Mouse (Mus musculus) MEL (cell line): ENCODE measurements at regions not wholly inside any gene's neighbourhood (a gene's known extent, or its start where the extent isn't known, plus 50 kb on each side); places are given as distances from the start of the nearest gene placed in this dataset.

ENCODE experiments used
- DNase-seq: peaks from one replicate; pipeline ENCODE4 v3.0.0; 2011; ENCODE audit warnings: low read depth, low spot score
- H3K27ac ChIP-seq: 2 replicates; pipeline ENCODE4 v1.5.1; 2012; ENCODE audit warnings: low read depth, mild to moderate bottlenecking, control low read depth, low read length, moderate library complexity; ENCODE audit not compliant: control insufficient read depth
- H3K27me3 ChIP-seq, 2 experiments: fragments of 150-350 bp in 1 of 2; sonication (generic) in 1 of 2; 2 replicates each; pipeline ENCODE4 v1.6.1; 2012; ENCODE audit warnings: low read length in 2 of 2, mild to moderate bottlenecking in 2 of 2, improper control_type of control experiment in 1 of 2, moderate library complexity in 1 of 2; ENCODE audit not compliant: insufficient read depth in 2 of 2, control insufficient read depth in 1 of 2
- H3K36me3 ChIP-seq, 2 experiments: 2 replicates each; pipeline ENCODE4 v1.6.1; 2012 to 2014; ENCODE audit warnings: low read length in 2 of 2, improper control_type of control experiment in 1 of 2, inconsistent platforms in 1 of 2, mild to moderate bottlenecking in 1 of 2; ENCODE audit not compliant: insufficient read depth in 2 of 2, control insufficient read depth in 1 of 2
- H3K4me1 ChIP-seq, 2 experiments: fragments of 150-350 bp in 1 of 2; sonication (generic) in 1 of 2; 2 replicates each; pipeline ENCODE4 v1.6.1; 2012; ENCODE audit warnings: low read length in 2 of 2, improper control_type of control experiment in 1 of 2, mild to moderate bottlenecking in 1 of 2; ENCODE audit not compliant: insufficient read depth in 2 of 2, control insufficient read depth in 1 of 2
- H3K4me3 ChIP-seq, 2 experiments: fragments of 150-350 bp in 1 of 2; sonication (generic) in 1 of 2; 2 replicates each; pipeline ENCODE4 v1.5.1; 2012; ENCODE audit warnings: low read depth in 2 of 2, low read length in 2 of 2, mild to moderate bottlenecking in 2 of 2, moderate library complexity in 2 of 2, control low read depth in 1 of 2, improper control_type of control experiment in 1 of 2; ENCODE audit not compliant: control insufficient read depth in 1 of 2, insufficient read depth in 1 of 2
- H3K79me2 ChIP-seq: 2 replicates; pipeline ENCODE4 v1.6.1; 2012; ENCODE audit warnings: mild to moderate bottlenecking, low read length, moderate library complexity; ENCODE audit not compliant: control insufficient read depth, poor library complexity, insufficient read depth
- H3K9ac ChIP-seq: 2 replicates; pipeline ENCODE4 v1.6.1; 2012; ENCODE audit warnings: low read depth, mild to moderate bottlenecking, control low read depth, low read length, moderate library complexity; ENCODE audit not compliant: control insufficient read depth, poor library complexity, severe bottlenecking
- H3K9me3 ChIP-seq: fragments of 150-350 bp; sonication (generic); replicated peaks from 2 replicates; pipeline ENCODE4 v1.6.1; 2012; ENCODE audit warnings: mild to moderate bottlenecking, low read length, improper control_type of control experiment, moderate library complexity; ENCODE audit not compliant: insufficient read depth
- CHD1 ChIP-seq: IDR thresholded peaks from 2 replicates; pipeline ENCODE4 v1.6.1; 2012; ENCODE audit warnings: low read depth, mild to moderate bottlenecking, inconsistent platforms, low read length, improper control_type of control experiment
- CHD2 ChIP-seq: IDR thresholded peaks from 2 replicates; pipeline ENCODE4 v1.6.1; 2011; ENCODE audit warnings: low read length, improper control_type of control experiment
- E2F4 ChIP-seq: IDR thresholded peaks from 2 replicates; pipeline ENCODE4 v1.6.1; 2011; ENCODE audit warnings: low read depth, low read length, improper control_type of control experiment, borderline replicate concordance
- EP300 ChIP-seq, 2 experiments: IDR thresholded peaks; 2 replicates each; pipeline ENCODE4 v1.6.1; 2011; ENCODE audit warnings: improper control_type of control experiment in 2 of 2, low read length in 2 of 2, low read depth in 1 of 2, mild to moderate bottlenecking in 1 of 2
- ETS1 ChIP-seq: IDR thresholded peaks from 2 replicates; pipeline ENCODE4 v1.6.1; 2012; ENCODE audit warnings: low read depth, mild to moderate bottlenecking, inconsistent platforms, low read length, improper control_type of control experiment, moderate library complexity
- GABPA ChIP-seq: IDR thresholded peaks from 2 replicates; pipeline ENCODE4 v1.6.1; 2012; ENCODE audit warnings: low read depth, mild to moderate bottlenecking, inconsistent platforms, low read length, improper control_type of control experiment, moderate library complexity
- GATA1 ChIP-seq: IDR thresholded peaks from 2 replicates; pipeline ENCODE4 v1.6.1; 2011; ENCODE audit warnings: low read depth, low read length, improper control_type of control experiment
- HCFC1 ChIP-seq: IDR thresholded peaks from 2 replicates; pipeline ENCODE4 v1.6.1; 2012; ENCODE audit warnings: low read depth, mild to moderate bottlenecking, inconsistent platforms, low read length, improper control_type of control experiment, moderate library complexity
- JUND ChIP-seq: IDR thresholded peaks from 2 replicates; pipeline ENCODE4 v1.6.1; 2011; ENCODE audit warnings: low read depth, mild to moderate bottlenecking, improper control_type of control experiment, low read length
- MAFK ChIP-seq: IDR thresholded peaks from 2 replicates; pipeline ENCODE4 v1.6.1; 2011; ENCODE audit warnings: low read depth, mild to moderate bottlenecking, low read length, improper control_type of control experiment, borderline replicate concordance
- MAX ChIP-seq: IDR thresholded peaks from 2 replicates; pipeline ENCODE4 v1.6.1; 2011; ENCODE audit warnings: low read length, improper control_type of control experiment
- MAZ ChIP-seq: IDR thresholded peaks from 2 replicates; pipeline ENCODE4 v1.6.1; 2012; ENCODE audit warnings: low read depth, mild to moderate bottlenecking, inconsistent platforms, low read length, improper control_type of control experiment
- MYB ChIP-seq: IDR thresholded peaks from 2 replicates; pipeline ENCODE4 v1.6.1; 2011; ENCODE audit warnings: mild to moderate bottlenecking, low read depth, low read length, improper control_type of control experiment
- MYC ChIP-seq: IDR thresholded peaks from 2 replicates; pipeline ENCODE4 v1.6.1; 2011; ENCODE audit warnings: low read depth, mild to moderate bottlenecking, low read length, improper control_type of control experiment, moderate library complexity
- NELFE ChIP-seq: IDR thresholded peaks from 2 replicates; pipeline ENCODE4 v1.6.1; 2011; ENCODE audit warnings: low read depth, low read length, improper control_type of control experiment
- NRF1 ChIP-seq: IDR thresholded peaks from 2 replicates; pipeline ENCODE4 v1.6.1; 2014; ENCODE audit warnings: low read depth, mild to moderate bottlenecking, inconsistent platforms, low read length, improper control_type of control experiment, moderate library complexity; ENCODE audit not compliant: poor library complexity, insufficient read depth, severe bottlenecking
- POLR2AphosphoS2 ChIP-seq: IDR thresholded peaks from 2 replicates; pipeline ENCODE4 v1.6.1; 2011; ENCODE audit warnings: low read length, improper control_type of control experiment
- RAD21 ChIP-seq: IDR thresholded peaks from 2 replicates; pipeline ENCODE4 v1.6.1; 2011; ENCODE audit warnings: mild to moderate bottlenecking, low read depth, low read length, improper control_type of control experiment
- SMC3 ChIP-seq: IDR thresholded peaks from 2 replicates; pipeline ENCODE4 v1.6.1; 2011; ENCODE audit warnings: low read depth, low read length, improper control_type of control experiment
- TAL1 ChIP-seq: IDR thresholded peaks from 2 replicates; pipeline ENCODE4 v1.6.1; 2012; ENCODE audit warnings: mild to moderate bottlenecking, inconsistent platforms, low read length, moderate library complexity, mixed read lengths
- TBP ChIP-seq: IDR thresholded peaks from 2 replicates; pipeline ENCODE4 v1.8.0; 2011; ENCODE audit warnings: low read depth, low read length, improper control_type of control experiment
- UBTF ChIP-seq: IDR thresholded peaks from 2 replicates; pipeline ENCODE4 v1.6.1; 2012; ENCODE audit warnings: low read depth, mild to moderate bottlenecking, inconsistent platforms, low read length, improper control_type of control experiment, moderate library complexity, borderline replicate concordance; ENCODE audit not compliant: insufficient read depth
- USF2 ChIP-seq, 2 experiments: IDR thresholded peaks; 2 replicates each; pipeline ENCODE4 v1.6.1; 2011 to 2012; ENCODE audit warnings: improper control_type of control experiment in 2 of 2, low read length in 2 of 2, borderline replicate concordance in 1 of 2, inconsistent platforms in 1 of 2, low read depth in 1 of 2, mild to moderate bottlenecking in 1 of 2; ENCODE audit not compliant: insufficient read depth in 1 of 2
- ZC3H11A ChIP-seq: IDR thresholded peaks from 2 replicates; pipeline ENCODE4 v1.6.1; 2012; ENCODE audit warnings: low read depth, mild to moderate bottlenecking, inconsistent platforms, low read length, improper control_type of control experiment
- ZKSCAN1 ChIP-seq: IDR thresholded peaks from 2 replicates; pipeline ENCODE4 v1.6.1; 2012; ENCODE audit warnings: low read depth, mild to moderate bottlenecking, inconsistent platforms, low read length, improper control_type of control experiment, moderate library complexity
- ZMIZ1 ChIP-seq: IDR thresholded peaks from 2 replicates; pipeline ENCODE4 v1.6.1; 2012; ENCODE audit warnings: low read depth, mild to moderate bottlenecking, inconsistent platforms, low read length, improper control_type of control experiment, moderate library complexity
- ZNF384 ChIP-seq: IDR thresholded peaks from 2 replicates; pipeline ENCODE4 v1.6.1; 2012; ENCODE audit warnings: low read depth, mild to moderate bottlenecking, inconsistent platforms, low read length, improper control_type of control experiment

- H3K27me3 ChIP-seq, result no peaks in the 10 kb centered on the region
- no peak overlapping the region for H3K27ac ChIP-seq
- no peaks in the 10 kb centered on the region for H3K36me3 ChIP-seq
- no peaks in the 10 kb centered on the region for H3K4me1 ChIP-seq
- H3K9me3 ChIP-seq, result no peaks in the 10 kb centered on the region
- no peaks in the 10 kb centered on the region for H3K79me2 ChIP-seq
- DNase-seq, result peak; percentile 11
- TF ChIP-seq JUND (no peak), TAL1 (no peak), ZKSCAN1 (no peak), HCFC1 (no peak), ZMIZ1 (no peak), MAZ (no peak), ZC3H11A (no peak), SMC3 (no peak), CHD2 (no peak), RAD21 (no peak), GABPA (no peak), E2F4 (no peak), GATA1 (no peak)
- H3K9ac ChIP-seq, result no peak overlapping the region
- H3K4me3 ChIP-seq, result no peak overlapping the region
Observed at GRCm38 (mm10) chr1:185610586-185610985, 155.9 kb downstream of the Slc30a10 start.

- DNase-seq, result no peak
- TF ChIP-seq NRF1 (no peak), ZNF384 (no peak), NELFE (no peak), TBP (no peak), MAFK (no peak), ETS1 (no peak), CHD2 (no peak), CHD1 (no peak), MAX (no peak), GABPA (no peak), TAL1 (no peak), POLR2AphosphoS2 (no peak), SMC3 (no peak), UBTF (no peak), USF2 (IDR thresholded peaks at IDR 0.05; ENCODE audit: borderline replicate concordance in 1 of 2, insufficient read depth in 1 of 2, low read depth in 1 of 2, low read length in 2 of 2) (no peak), E2F4 (no peak), MYB (no peak), EP300 (IDR thresholded peaks at IDR 0.05; ENCODE audit: low read depth in 1 of 2, low read length in 2 of 2) (no peak), MYC (no peak)
- TF ChIP-seq, all 39 proteins: peak for 0
- Histone ChIP-seq H3K4me3 (no peak overlapping the region), H3K79me2 (no peaks in the 10 kb centered on the region), H3K4me1 (no peaks in the 10 kb centered on the region), H3K9ac (no peak overlapping the region), H3K27me3 (no peaks in the 10 kb centered on the region), H3K36me3 (no peaks in the 10 kb centered on the region), H3K27ac (no peak overlapping the region), H3K9me3 (no peaks in the 10 kb centered on the region)
Observed at GRCm38 (mm10) chr1:185615819-185616429, 161.3 kb downstream of the Slc30a10 start.
